Mouse (Mus musculus) lung, embryonic 15.5 days (tissue): ENCODE measurements around the gene Pam16. TPM values are rescaled to one million over a fixed set of nuclear protein-coding genes. Genes with fewer than 3 reads are reported as not detected.

Experiments used
- ATAC-seq: fragments of 200-750 bp; cut with Nextera tagmentation; 2 replicates; pipeline ENCODE4 v1.8.0; 2017; ENCODE audit warnings: moderate number of reproducible peaks, borderline replicate concordance; ENCODE audit not compliant: low FRiP score, low TSS enrichment; ENCODE audit errors: extremely low read depth
- H3K27ac ChIP-seq: fragments of 300-500 bp; sonication (generic); 2 replicates; pipeline ENCODE4 v1.5.1; 2015; ENCODE audit warnings: moderate library complexity, mild to moderate bottlenecking, inconsistent platforms
- H3K27me3 ChIP-seq: fragments of 300-500 bp; sonication (generic); 2 replicates; pipeline ENCODE4 v1.6.1; 2015; ENCODE audit warnings: inconsistent platforms
- H3K36me3 ChIP-seq: fragments of 300-500 bp; sonication (generic); 2 replicates; pipeline ENCODE4 v1.6.1; 2015; ENCODE audit warnings: inconsistent platforms
- H3K4me1 ChIP-seq: fragments of 300-500 bp; sonication (generic); 2 replicates; pipeline ENCODE4 v1.6.1; 2015; ENCODE audit warnings: inconsistent platforms
- H3K4me2 ChIP-seq: fragments of 300-500 bp; sonication (generic); 2 replicates; pipeline ENCODE4 v1.6.1; 2015; ENCODE audit warnings: inconsistent platforms, mild to moderate bottlenecking, moderate library complexity
- H3K4me3 ChIP-seq: fragments of 300-500 bp; sonication (generic); 2 replicates; pipeline ENCODE4 v1.5.1; 2015; ENCODE audit warnings: mild to moderate bottlenecking, inconsistent platforms
- H3K9ac ChIP-seq: fragments of 300-500 bp; sonication (generic); 2 replicates; pipeline ENCODE4 v1.6.1; 2015; ENCODE audit warnings: inconsistent platforms
- H3K9me3 ChIP-seq: fragments of 300-500 bp; sonication (generic); 2 replicates; pipeline ENCODE4 v1.6.1; 2016; ENCODE audit warnings: inconsistent platforms
- WGBS: fragments of 180-500 bp; shearing (Covaris S2); methylation state at CpG from one replicate; pipeline ENCODE4 v1.1.7; 2015; 5-methylcytosine and 5-hydroxymethylcytosine counted together
- polyA plus RNA-seq: library from polyadenylated mRNA; unstranded; fragments of >200 nt; fragmentation: Nextera tagmentation; extraction: Ambion mirVana; gene quantifications from 2 replicates; pipeline ENCODE4 v1.2.1, GENCODE M21; 2015

Gene Pam16
- polyA plus RNA-seq, 1 experiment from 2014 or later, result 93.8 TPM

GRCm38 (mm10) chr16:4629950-4630349 is 5.2 kb upstream of the Pam16 start:
- Histone ChIP-seq H3K9ac (no peak overlapping the region), H3K27ac (no peak overlapping the region), H3K4me2 (no peak overlapping the region), H3K27me3 (no peaks in the 10 kb centered on the region), H3K36me3 (no peaks in the 10 kb centered on the region), H3K4me1 (no peaks in the 10 kb centered on the region), H3K9me3 (no peaks in the 10 kb centered on the region), H3K4me3 (no peak overlapping the region)
- WGBS, result 15% methylated on average over 6 of the region's 6 CpGs
- ATAC-seq, result no peak

GRCm38 (mm10) chr16:4628898-4629419 is 4.2 kb upstream of the Pam16 start:
- Histone ChIP-seq H3K9ac (no peak overlapping the region), H3K4me3 (no peak overlapping the region), H3K9me3 (no peaks in the 10 kb centered on the region), H3K27me3 (no peaks in the 10 kb centered on the region), H3K27ac (no peak overlapping the region), H3K4me1 (peaks cover 3% of the 10 kb centered on the region), H3K36me3 (no peaks in the 10 kb centered on the region), H3K4me2 (no peak overlapping the region)
- no peak for ATAC-seq
- WGBS, result 90% methylated on average over 9 of the region's 9 CpGs

DNA sequence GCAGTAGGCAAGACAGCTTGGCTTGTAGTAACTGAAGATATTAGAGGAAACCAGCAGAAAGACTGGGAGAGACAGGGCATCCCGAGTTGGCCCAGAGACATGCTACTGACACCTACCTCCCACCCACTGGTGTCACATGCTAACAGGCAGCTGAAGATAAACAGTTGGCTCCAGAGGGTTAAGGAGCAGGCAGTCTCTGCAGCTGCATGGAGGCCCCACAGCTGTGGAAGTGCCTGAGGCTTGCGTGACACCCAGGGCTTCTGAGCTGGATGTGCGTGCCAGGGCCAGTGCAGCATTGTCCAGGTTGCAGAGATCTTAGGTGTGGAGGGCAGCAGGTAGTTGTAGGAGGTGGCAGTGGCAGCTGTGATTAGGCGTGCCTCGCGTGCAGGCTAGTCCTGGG is 2.3 kb upstream of the Pam16 start:
- H3K27me3 ChIP-seq, result no peaks in the 10 kb centered on the region
- peaks cover 17% of the 10 kb centered on the region for H3K4me1 ChIP-seq
- H3K36me3 ChIP-seq, result no peaks in the 10 kb centered on the region
- H3K9me3 ChIP-seq, result no peaks in the 10 kb centered on the region
- no peak overlapping the region; the same call in 1 of the 2 replicates for H3K9ac ChIP-seq
- WGBS, result 39% methylated on average over 6 of the region's 6 CpGs
- H3K27ac ChIP-seq, result no peak overlapping the region
- H3K4me2 ChIP-seq, result no peak overlapping the region
- H3K4me3 ChIP-seq, result no peak overlapping the region
- no peak for ATAC-seq

GRCm38 (mm10) chr16:4624074-4624473 is 714 bp downstream of the Pam16 start:
- Histone ChIP-seq H3K4me3 (peak overlapping the region; percentile 83), H3K4me2 (peak overlapping the region; percentile 77), H3K9me3 (no peaks in the 10 kb centered on the region), H3K4me1 (peaks cover 17% of the 10 kb centered on the region), H3K27me3 (no peaks in the 10 kb centered on the region), H3K27ac (peak overlapping the region; percentile 89), H3K9ac (peak overlapping the region; percentile 83), H3K36me3 (no peaks in the 10 kb centered on the region)
- WGBS, result 11% methylated on average over 9 of the region's 9 CpGs
- no peak for ATAC-seq

DNA sequence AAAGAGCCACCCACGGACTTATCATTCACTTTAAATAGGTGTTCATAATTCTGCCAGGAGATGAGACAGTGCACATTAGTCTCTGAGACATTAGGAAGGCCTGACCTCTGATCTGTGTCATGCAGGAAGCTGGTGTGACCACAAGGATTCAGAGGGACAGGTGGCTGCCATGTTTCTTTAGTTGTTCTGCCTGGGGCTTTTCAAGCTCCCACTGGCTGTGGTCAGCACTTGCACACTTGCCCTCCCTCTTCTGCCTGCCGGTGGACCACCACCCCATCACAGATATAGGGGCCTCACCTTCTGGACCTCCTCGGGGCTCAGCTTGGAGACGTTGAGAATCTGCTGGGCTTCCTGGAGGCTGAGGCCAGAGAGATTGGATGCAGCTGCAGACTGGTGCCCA is 8.0 kb downstream of the Pam16 start:
- Histone ChIP-seq H3K4me1 (no peaks in the 10 kb centered on the region), H3K4me3 (no peak overlapping the region), H3K27ac (no peak overlapping the region), H3K9me3 (no peaks in the 10 kb centered on the region), H3K4me2 (no peak overlapping the region), H3K36me3 (peaks cover 49% of the 10 kb centered on the region), H3K9ac (no peak overlapping the region), H3K27me3 (no peaks in the 10 kb centered on the region)
- no peak for ATAC-seq
- WGBS, result 74% methylated on average over 4 of the region's 4 CpGs

- no peak for ATAC-seq
- Histone ChIP-seq H3K9ac (no peak overlapping the region), H3K36me3 (peaks cover 63% of the 10 kb centered on the region), H3K27ac (peak overlapping the region; percentile 2; the same call in 1 of the 2 replicates), H3K4me1 (no peaks in the 10 kb centered on the region), H3K9me3 (no peaks in the 10 kb centered on the region), H3K4me2 (no peak overlapping the region), H3K27me3 (no peaks in the 10 kb centered on the region), H3K4me3 (no peak overlapping the region)
- WGBS, result 72% methylated on average over 1 of the region's 1 CpGs
Observed at GRCm38 (mm10) chr16:4615297-4615696, 9.5 kb downstream of the Pam16 start.

DNA sequence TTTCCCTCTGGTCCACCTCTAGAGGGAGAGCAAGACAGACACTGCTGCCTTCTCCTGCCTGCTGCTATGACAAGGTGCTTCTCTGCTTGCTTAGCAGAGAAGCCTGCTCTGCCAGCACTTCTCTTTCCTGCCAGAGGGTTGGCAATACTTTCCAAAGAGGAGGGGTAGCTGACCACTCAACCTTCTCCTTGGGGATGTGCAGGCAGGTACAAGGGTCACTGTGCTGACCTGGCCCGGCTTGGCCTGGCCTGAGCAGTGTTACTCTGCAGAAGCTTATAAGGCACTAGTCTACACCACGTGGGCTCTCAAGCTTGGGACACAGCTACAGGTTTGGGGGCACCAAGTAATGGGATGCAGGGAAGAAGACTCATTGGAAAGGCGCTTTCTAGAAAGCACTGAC is 10.1 kb downstream of the Pam16 start:
- WGBS, result 91% methylated on average over 3 of the region's 3 CpGs
- no peak overlapping the region for H3K4me2 ChIP-seq
- H3K27ac ChIP-seq, result no peak overlapping the region
- no peak for ATAC-seq
- H3K9ac ChIP-seq, result no peak overlapping the region
- H3K9me3 ChIP-seq, result no peaks in the 10 kb centered on the region
- no peak overlapping the region for H3K4me3 ChIP-seq
- peaks cover 69% of the 10 kb centered on the region for H3K36me3 ChIP-seq
- H3K4me1 ChIP-seq, result no peaks in the 10 kb centered on the region
- no peaks in the 10 kb centered on the region for H3K27me3 ChIP-seq

DNA sequence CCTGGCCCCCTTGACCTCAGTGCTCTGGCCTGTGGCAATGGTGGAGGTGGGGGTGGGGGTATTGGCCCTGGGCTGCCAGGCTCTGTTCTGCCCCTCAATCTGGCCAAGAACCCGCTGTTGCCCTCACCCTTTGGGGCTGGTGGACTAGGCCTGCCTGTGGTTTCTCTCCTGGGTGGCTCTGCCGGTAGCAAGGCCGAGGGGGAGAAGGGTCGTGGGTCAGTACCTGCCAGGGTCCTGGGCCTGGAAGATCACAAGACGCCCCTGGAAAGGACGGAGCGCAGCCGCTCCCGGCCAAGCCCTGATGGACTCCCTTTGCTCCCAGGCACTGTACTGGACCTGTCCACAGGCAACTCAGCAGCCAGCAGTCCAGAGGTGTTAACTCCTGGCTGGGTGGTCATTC is 11.1 kb downstream of the Pam16 start:
- ATAC-seq, result no peak
- WGBS, result 88% methylated on average over 9 of the region's 9 CpGs

DNA sequence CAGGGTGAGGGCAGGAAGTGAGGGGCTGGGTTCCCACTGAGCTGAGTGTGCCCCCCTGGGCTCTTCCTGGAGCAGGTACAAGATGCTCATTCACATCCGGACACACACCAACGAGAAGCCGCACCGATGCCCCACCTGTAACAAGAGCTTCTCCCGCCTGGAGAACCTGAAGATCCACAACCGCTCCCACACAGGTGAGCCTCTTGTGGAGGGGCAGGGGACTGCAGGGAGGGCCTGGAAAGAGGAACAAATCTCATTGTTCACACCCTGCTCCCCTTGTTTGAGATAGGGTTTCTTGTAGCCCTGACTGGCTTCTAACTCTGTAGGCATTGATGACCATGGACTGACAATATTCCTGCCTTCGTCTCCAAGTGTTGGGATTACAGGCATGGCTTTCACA is 13.1 kb downstream of the Pam16 start:
- Histone ChIP-seq H3K27me3 (no peaks in the 10 kb centered on the region), H3K9me3 (no peaks in the 10 kb centered on the region), H3K9ac (no peak overlapping the region), H3K4me1 (peaks cover 21% of the 10 kb centered on the region), H3K4me2 (no peak overlapping the region), H3K36me3 (peaks cover 72% of the 10 kb centered on the region), H3K27ac (no peak overlapping the region), H3K4me3 (no peak overlapping the region)
- ATAC-seq, result no peak
- 86% methylated on average over 7 of the region's 7 CpGs for WGBS

More for the DNA sequence above, 11.1 kb downstream of the Pam16 start:
- Histone ChIP-seq H3K4me1 (peaks cover under 1% of the 10 kb centered on the region; the same call in 1 of the 2 replicates), H3K27ac (no peak overlapping the region), H3K4me3 (no peak overlapping the region), H3K9ac (no peak overlapping the region), H3K4me2 (no peak overlapping the region), H3K27me3 (no peaks in the 10 kb centered on the region), H3K9me3 (no peaks in the 10 kb centered on the region), H3K36me3 (peaks cover 72% of the 10 kb centered on the region)

DNA sequence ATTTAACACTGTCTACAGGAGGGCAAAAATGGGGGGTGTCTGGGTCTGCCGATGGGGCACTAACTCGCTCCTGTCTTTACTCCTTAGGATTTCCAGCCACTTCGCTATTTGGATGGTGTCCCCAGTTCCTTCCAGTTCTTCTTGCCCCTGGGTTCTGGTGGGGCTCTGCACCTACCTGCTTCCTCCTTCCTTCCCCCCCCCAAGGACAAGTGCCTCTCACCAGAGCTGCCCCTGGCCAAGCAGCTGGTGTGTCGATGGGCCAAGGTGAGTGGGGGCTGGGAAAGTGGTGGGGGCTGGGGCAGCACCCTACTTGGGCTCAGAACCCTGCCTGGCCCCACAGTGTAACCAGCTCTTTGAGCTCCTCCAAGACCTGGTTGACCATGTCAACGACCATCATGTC is 13.6 kb downstream of the Pam16 start:
- Histone ChIP-seq H3K36me3 (peaks cover 67% of the 10 kb centered on the region), H3K4me3 (no peak overlapping the region), H3K27me3 (no peaks in the 10 kb centered on the region), H3K9me3 (no peaks in the 10 kb centered on the region), H3K27ac (no peak overlapping the region), H3K4me1 (peaks cover 25% of the 10 kb centered on the region), H3K4me2 (no peak overlapping the region), H3K9ac (no peak overlapping the region)
- no peak for ATAC-seq
- 82% methylated on average over 5 of the region's 5 CpGs for WGBS

DNA sequence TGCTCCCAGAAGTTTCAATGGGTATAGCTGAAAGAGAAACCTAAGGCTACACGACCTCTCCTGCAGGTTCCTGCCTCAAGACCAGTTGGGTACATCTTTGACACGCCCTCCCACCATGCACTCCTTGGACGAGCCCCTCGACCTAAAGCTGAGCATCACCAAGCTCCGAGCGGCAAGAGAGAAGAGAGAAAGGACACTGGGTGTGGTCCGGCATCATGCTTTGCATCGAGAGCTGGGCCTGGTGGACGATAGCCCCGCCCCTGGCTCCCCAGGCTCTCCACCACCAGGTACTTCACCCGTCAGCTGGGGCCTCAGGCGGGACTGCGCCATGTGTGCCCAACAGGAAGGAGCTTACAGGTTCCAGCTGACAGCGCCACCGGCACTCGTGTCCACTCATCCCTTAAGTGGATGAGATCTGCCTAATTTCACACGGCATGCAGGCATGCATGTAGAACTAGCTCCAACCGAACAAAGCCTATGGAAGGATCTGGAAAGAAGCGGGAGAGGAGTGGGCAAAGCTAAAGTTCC is 16.2 kb downstream of the Pam16 start:
- ATAC-seq, result no peak
- WGBS, result 69% methylated on average over 19 of the region's 19 CpGs
- H3K27ac ChIP-seq, result no peak overlapping the region

DNA sequence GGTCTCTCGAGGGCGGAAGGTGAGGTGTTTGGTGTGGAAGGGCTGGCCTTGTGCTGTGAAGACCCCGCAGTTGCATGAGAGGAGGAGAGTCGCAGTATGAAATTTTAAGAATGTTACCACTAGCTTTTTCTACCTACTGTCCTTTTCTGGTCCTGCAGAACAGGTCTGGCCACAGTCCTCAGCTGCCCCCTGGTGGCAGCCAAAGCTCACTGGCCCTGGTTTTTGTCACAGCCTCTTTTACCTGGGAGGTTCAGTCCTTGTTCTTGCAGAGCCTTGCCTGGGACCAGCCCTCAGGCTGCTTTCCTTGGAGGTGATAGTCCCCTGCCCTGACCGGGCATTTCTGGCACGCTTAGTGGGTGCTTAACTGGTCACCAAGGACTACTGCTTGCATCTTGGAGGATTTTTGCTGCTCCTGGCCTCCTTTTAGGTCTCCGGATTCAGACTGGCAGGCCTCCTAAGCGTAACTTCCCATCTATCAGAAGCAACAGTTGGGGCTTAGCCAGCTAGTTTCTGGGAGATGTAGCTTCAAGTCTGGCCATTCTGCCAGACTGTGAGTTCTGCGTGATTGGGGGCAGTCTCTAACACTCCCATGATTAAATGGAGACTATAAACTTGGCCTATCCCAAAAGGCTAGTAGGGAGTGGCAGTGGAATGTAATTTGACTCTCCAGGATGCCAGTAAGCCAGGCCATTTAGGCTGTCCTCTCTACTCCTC is 16.8 kb downstream of the Pam16 start:
- Histone ChIP-seq H3K27me3 (no peaks in the 10 kb centered on the region), H3K9me3 (no peaks in the 10 kb centered on the region), H3K4me3 (no peak overlapping the region), H3K27ac (peak overlapping the region; percentile 43; the same call in 1 of the 2 replicates), H3K36me3 (peaks cover 36% of the 10 kb centered on the region), H3K4me2 (no peak overlapping the region), H3K4me1 (peaks cover 58% of the 10 kb centered on the region), H3K9ac (no peak overlapping the region)
- ATAC-seq, result no peak
- WGBS, result 38% methylated on average over 9 of the region's 9 CpGs

More for the DNA sequence above, 16.2 kb downstream of the Pam16 start:
- Histone ChIP-seq H3K36me3 (peaks cover 42% of the 10 kb centered on the region), H3K4me3 (no peak overlapping the region), H3K27me3 (no peaks in the 10 kb centered on the region), H3K9me3 (no peaks in the 10 kb centered on the region), H3K9ac (no peak overlapping the region), H3K4me1 (peaks cover 51% of the 10 kb centered on the region), H3K4me2 (no peak overlapping the region)
